Mouse (Mus musculus) hindbrain, embryonic 16.5 days (tissue): ENCODE measurements around the gene Mob3b. TPM values are rescaled to one million over a fixed set of nuclear protein-coding genes. Genes with fewer than 3 reads are reported as not detected.
"Not testable (repeated sequence)": the region's sequence is repeated elsewhere in the genome, so short reads cannot be mapped to it uniquely, and the experiment has no call there.

Experiments
- ATAC-seq: fragments of 200-750 bp; cut with Nextera tagmentation; 2 replicates; pipeline ENCODE4 v1.8.0; 2017; ENCODE audit warnings: moderate TSS enrichment, moderate library complexity
- H3K27ac ChIP-seq: fragments of 300-500 bp; sonication (generic); 2 replicates; pipeline ENCODE4 v1.5.1; 2014; ENCODE audit warnings: low read depth, mild to moderate bottlenecking, control low read depth, low read length, moderate library complexity
- H3K27me3 ChIP-seq: fragments of 300-500 bp; sonication (generic); replicated peaks from 2 replicates; pipeline ENCODE4 v1.6.1; 2014; ENCODE audit warnings: low read length; ENCODE audit not compliant: control insufficient read depth, insufficient read depth
- H3K36me3 ChIP-seq: fragments of 300-500 bp; sonication (generic); 2 replicates; pipeline ENCODE4 v1.6.1; 2014; ENCODE audit warnings: mild to moderate bottlenecking, low read length, moderate library complexity, mixed read lengths; ENCODE audit not compliant: control insufficient read depth, insufficient read depth
- H3K4me1 ChIP-seq: fragments of 300-500 bp; sonication (generic); 2 replicates; pipeline ENCODE4 v1.6.1; 2014; ENCODE audit warnings: low read depth, low read length; ENCODE audit not compliant: control insufficient read depth, insufficient read depth
- H3K4me2 ChIP-seq: fragments of 300-500 bp; sonication (generic); 2 replicates; pipeline ENCODE4 v1.6.1; 2014; ENCODE audit warnings: mild to moderate bottlenecking, low read length, control low read depth, moderate library complexity
- H3K4me3 ChIP-seq: fragments of 300-500 bp; sonication (generic); 2 replicates; pipeline ENCODE4 v1.5.1; 2014; ENCODE audit warnings: mild to moderate bottlenecking, low read length, control low read depth, moderate library complexity
- H3K9ac ChIP-seq: fragments of 300-500 bp; sonication (generic); 2 replicates; pipeline ENCODE4 v1.6.1; 2014; ENCODE audit warnings: low read depth, mild to moderate bottlenecking, control low read depth, low read length, moderate library complexity
- H3K9me3 ChIP-seq: fragments of 300-500 bp; sonication (generic); 2 replicates; pipeline ENCODE4 v1.6.1; 2014; ENCODE audit warnings: mild to moderate bottlenecking, low read length, moderate library complexity; ENCODE audit not compliant: control insufficient read depth
- WGBS: fragments of 180-500 bp; shearing (Covaris S2); extraction: QIAGEN DNeasy Blood & Tissue Kit; methylation state at CpG from one replicate; pipeline ENCODE4 v1.1.7; 2014; 5-methylcytosine and 5-hydroxymethylcytosine counted together
- polyA plus RNA-seq: library from polyadenylated mRNA; unstranded; fragments of >200 nt; fragmentation: Nextera tagmentation; extraction: Ambion mirVana; gene quantifications from 2 replicates; pipeline ENCODE4 v1.2.1, GENCODE M21; 2015

Mob3b gene
- polyA plus RNA-seq, 1 experiment from 2014 or later, result 3.9 TPM

- Histone ChIP-seq H3K27ac (no peak overlapping the region), H3K9ac (no peak overlapping the region), H3K36me3 (no peaks in the 10 kb centered on the region), H3K9me3 (no peaks in the 10 kb centered on the region), H3K27me3 (no peaks in the 10 kb centered on the region), H3K4me1 (no peaks in the 10 kb centered on the region; the same call in 1 of the 2 replicates), H3K4me3 (no peak overlapping the region), H3K4me2 (no peak overlapping the region)
- WGBS, result 75% methylated on average over 13 of the region's 13 CpGs
- no peak for ATAC-seq
These were observed 193.3 kb downstream of the Mob3b start for GRCm38 (mm10) chr4:34963999-34964398.

GRCm38 (mm10) chr4:34960781-34961560 lies 196.3 kb downstream of the Mob3b start:
- 0 out of 2 replicates have a peak, but pooled peaks have one; percentile 48 for ATAC-seq
- no peaks in the 10 kb centered on the region for H3K36me3 ChIP-seq

GRCm38 (mm10) chr4:34959477-34959876 lies 197.8 kb downstream of the Mob3b start:
- H3K4me3 ChIP-seq, result no peak overlapping the region
- H3K4me2 ChIP-seq, result no peak overlapping the region
- no peak overlapping the region for H3K27ac ChIP-seq
- no peaks in the 10 kb centered on the region for H3K27me3 ChIP-seq
- 75% methylated on average over 6 of the region's 6 CpGs for WGBS
- H3K9me3 ChIP-seq, result no peaks in the 10 kb centered on the region
- H3K9ac ChIP-seq, result no peak overlapping the region
- no peak for ATAC-seq
- H3K4me1 ChIP-seq, result no peaks in the 10 kb centered on the region
- H3K36me3 ChIP-seq, result no peaks in the 10 kb centered on the region

More at GRCm38 (mm10) chr4:34960781-34961560, 196.3 kb downstream of the Mob3b start:
- WGBS, result 78% methylated on average over 15 of the region's 15 CpGs
- H3K4me1 ChIP-seq, result no peaks in the 10 kb centered on the region
- H3K9ac ChIP-seq, result no peak overlapping the region
- no peak overlapping the region for H3K4me2 ChIP-seq
- H3K27me3 ChIP-seq, result no peaks in the 10 kb centered on the region
- H3K27ac ChIP-seq, result no peak overlapping the region
- no peak overlapping the region for H3K4me3 ChIP-seq
- no peaks in the 10 kb centered on the region for H3K9me3 ChIP-seq

GRCm38 (mm10) chr4:34958155-34959028 lies 198.9 kb downstream of the Mob3b start:
- WGBS, result 40% methylated on average over 12 of the region's 12 CpGs
- no peaks in the 10 kb centered on the region for H3K27me3 ChIP-seq
- ATAC-seq, result peak; percentile 80
- H3K9ac ChIP-seq, result no peak overlapping the region
- H3K4me3 ChIP-seq, result no peak overlapping the region
- no peak overlapping the region for H3K27ac ChIP-seq
- no peaks in the 10 kb centered on the region for H3K4me1 ChIP-seq
- H3K36me3 ChIP-seq, result no peaks in the 10 kb centered on the region
- peak overlapping the region; percentile 30; the same call in 1 of the 2 replicates for H3K4me2 ChIP-seq
- H3K9me3 ChIP-seq, result no peaks in the 10 kb centered on the region

- ATAC-seq, result no peak
- no peaks in the 10 kb centered on the region for H3K9me3 ChIP-seq
- no peak overlapping the region for H3K4me3 ChIP-seq
- H3K9ac ChIP-seq, result no peak overlapping the region
- H3K4me2 ChIP-seq, result no peak overlapping the region
- WGBS, result 89% methylated on average over 10 of the region's 10 CpGs
- H3K36me3 ChIP-seq, result no peaks in the 10 kb centered on the region
- H3K4me1 ChIP-seq, result no peaks in the 10 kb centered on the region
- H3K27me3 ChIP-seq, result no peaks in the 10 kb centered on the region
- H3K27ac ChIP-seq, result no peak overlapping the region
These were observed 203.6 kb downstream of the Mob3b start for GRCm38 (mm10) chr4:34953716-34954115.

GRCm38 (mm10) chr4:34947181-34947580 lies 210.1 kb downstream of the Mob3b start:
- H3K36me3 ChIP-seq, result no peaks in the 10 kb centered on the region
- H3K4me2 ChIP-seq, result no peak overlapping the region
- no peaks in the 10 kb centered on the region for H3K4me1 ChIP-seq
- H3K4me3 ChIP-seq, result no peak overlapping the region
- ATAC-seq, result no peak
- H3K9ac ChIP-seq, result no peak overlapping the region
- H3K27me3 ChIP-seq, result no peaks in the 10 kb centered on the region
- no peaks in the 10 kb centered on the region for H3K9me3 ChIP-seq
- H3K27ac ChIP-seq, result no peak overlapping the region

- H3K27ac ChIP-seq, result no peak overlapping the region
- no peak overlapping the region for H3K4me3 ChIP-seq
- no peak for ATAC-seq
- no peaks in the 10 kb centered on the region for H3K4me1 ChIP-seq
- no peak overlapping the region for H3K4me2 ChIP-seq
- H3K27me3 ChIP-seq, result no peaks in the 10 kb centered on the region
- H3K36me3 ChIP-seq, result no peaks in the 10 kb centered on the region
- 95% methylated on average over 25 of the region's 25 CpGs for WGBS
- H3K9me3 ChIP-seq, result no peaks in the 10 kb centered on the region
- H3K9ac ChIP-seq, result no peak overlapping the region
These were observed 216.2 kb downstream of the Mob3b start for GRCm38 (mm10) chr4:34941046-34941445.

- H3K27me3 ChIP-seq, H3K4me1 ChIP-seq, H3K4me2 ChIP-seq, H3K4me3 ChIP-seq, H3K36me3 ChIP-seq, H3K9ac ChIP-seq, H3K27ac ChIP-seq, H3K9me3 ChIP-seq, ATAC-seq: not testable (repeated sequence)
- 78% methylated on average over 7 of the region's 7 CpGs for WGBS
These were observed 228.9 kb downstream of the Mob3b start for GRCm38 (mm10) chr4:34928386-34928785.

- no peaks in the 10 kb centered on the region for H3K36me3 ChIP-seq
- H3K9me3 ChIP-seq, result no peaks in the 10 kb centered on the region
- H3K27ac ChIP-seq, result no peak overlapping the region
- 72% methylated on average over 6 of the region's 6 CpGs for WGBS
- no peak overlapping the region for H3K9ac ChIP-seq
- no peak overlapping the region for H3K4me2 ChIP-seq
- H3K4me3 ChIP-seq, result no peak overlapping the region
- no peaks in the 10 kb centered on the region for H3K27me3 ChIP-seq
- no peaks in the 10 kb centered on the region for H3K4me1 ChIP-seq
- ATAC-seq, result peak; percentile 86
These were observed 235.0 kb downstream of the Mob3b start for GRCm38 (mm10) chr4:34922177-34922870.
